34 mouse cellular contexts compared by ENCODE assay signal in genomic region chr5:112004041-112004440, GRCm38 (mm10).
"Had no signal": no experiment of that assay in that cellular context is flagged by ENCODE, and none has a peak within 500 bp of the region (broad histone marks: within the 10 kb centered on the region; RNA-seq: fewer than 3 reads in every experiment).

No protein-coding gene starts in this region.

- DNase-seq: heart, postnatal 10 days; heart, postnatal 36 days; heart, postnatal 4 days; kidney, adult 11 months; kidney, adult 18-20 months; kidney, adult 2 months; kidney, adult 8-10 months; kidney, adult 9 months; kidney, postnatal 10 days; kidney, postnatal 14 days; kidney, postnatal 25 days; kidney, postnatal 36 days; kidney, postnatal 4 days; layer of hippocampus, adult 9-11 months; layer of hippocampus, postnatal 36 days had no signal

- H3K36me3 ChIP-seq: heart, embryonic 10.5 days; heart, embryonic 12.5 days; heart, embryonic 13.5 days; heart, embryonic 15.5 days; hindbrain, embryonic 10.5 days; hindbrain, embryonic 12.5 days; hindbrain, embryonic 13.5 days; hindbrain, embryonic 15.5 days; intestine, embryonic 15.5 days; kidney, embryonic 15.5 days had no signal

- ATAC-seq: hindbrain, embryonic 16.5 days; hindbrain, postnatal 0 days; inflammation-experienced regulatory T-cells, adult 6 months; intestine, embryonic 15.5 days; intestine, embryonic 16.5 days; intestine, postnatal 0 days had no signal

- H3K9ac ChIP-seq: heart, embryonic 12.5 days; heart, embryonic 13.5 days; heart, embryonic 15.5 days; hindbrain, embryonic 12.5 days; hindbrain, embryonic 13.5 days; hindbrain, embryonic 14.5 days; hindbrain, embryonic 15.5 days; intestine, embryonic 15.5 days; kidney, embryonic 15.5 days had no signal

- H3K27me3 ChIP-seq: hindbrain, embryonic 12.5 days; hindbrain, embryonic 15.5 days; intestine, embryonic 15.5 days had no signal

- H3K4me2 ChIP-seq: heart, embryonic 11.5 days; heart, embryonic 12.5 days; heart, embryonic 13.5 days; heart, embryonic 15.5 days; hindbrain, embryonic 12.5 days; hindbrain, embryonic 13.5 days; hindbrain, embryonic 14.5 days; hindbrain, embryonic 15.5 days; intestine, embryonic 15.5 days; kidney, embryonic 15.5 days had no signal

- H3K4me1 ChIP-seq: heart, embryonic 12.5 days; heart, embryonic 15.5 days; intestine, embryonic 15.5 days had no signal

- H3K27ac ChIP-seq: heart, embryonic 10.5 days; heart, embryonic 13.5 days; heart, embryonic 15.5 days; hindbrain, embryonic 10.5 days; hindbrain, embryonic 12.5 days; hindbrain, embryonic 13.5 days; hindbrain, embryonic 15.5 days; hindbrain, postnatal 0 days; intestine, embryonic 15.5 days; kidney, embryonic 15.5 days; kidney, postnatal 0 days; layer of hippocampus, adult 2 months had no signal

- H3K4me3 ChIP-seq: heart, embryonic 10.5 days; heart, embryonic 12.5 days; heart, embryonic 13.5 days; heart, embryonic 15.5 days; hindbrain, embryonic 10.5 days; hindbrain, embryonic 12.5 days; hindbrain, embryonic 13.5 days; hindbrain, embryonic 15.5 days; intestine, embryonic 15.5 days; kidney, embryonic 15.5 days; layer of hippocampus, adult 2 months had no signal

- H3K9me3 ChIP-seq: heart, embryonic 10.5 days; intestine, embryonic 15.5 days; kidney, embryonic 15.5 days had no signal
